Mouse (Mus musculus) gastrocnemius, adult 8-10 months (tissue): ENCODE measurements at regions not wholly inside any gene's neighbourhood (a gene's known extent, or its start where the extent isn't known, plus 50 kb on each side); places are given as distances from the start of the nearest gene placed in this dataset.
A peak's percentile ranks its signal among the peaks of the same experiment; 100 is the strongest.

Experiments
- DNase-seq, 2 experiments: peaks; one replicate each; pipeline ENCODE4 v3.0.0; 2022; ENCODE audit warnings: low spot score in 2 of 2

- peak in 1 of 2 experiments; percentile 9 for DNase-seq
Measured at GRCm38 (mm10) chr1:57269679-57270354, 107.6 kb upstream of the 1700066M21Rik start.

- no peak for DNase-seq
Measured at GRCm38 (mm10) chr1:57272593-57272992, 104.8 kb upstream of the 1700066M21Rik start.

- no peak for DNase-seq
Measured at GRCm38 (mm10) chr1:57281549-57281948, 95.9 kb upstream of the 1700066M21Rik start.

- no peak for DNase-seq
Measured at GRCm38 (mm10) chr1:57296186-57296585, 81.2 kb upstream of the 1700066M21Rik start.

GRCm38 (mm10) chr1:57298557-57298956 is 78.9 kb upstream of the 1700066M21Rik start:
- DNase-seq = no peak

- no peak for DNase-seq
Measured at GRCm38 (mm10) chr1:57301260-57301979, 76.0 kb upstream of the 1700066M21Rik start.

- DNase-seq = no peak
Measured at GRCm38 (mm10) chr1:57301980-57302331, 75.5 kb upstream of the 1700066M21Rik start.

GRCm38 (mm10) chr1:57304757-57305156 is 72.7 kb upstream of the 1700066M21Rik start:
- no peak for DNase-seq

- DNase-seq = no peak
Measured at GRCm38 (mm10) chr1:57322535-57322934, 54.9 kb upstream of the 1700066M21Rik start.

- no peak for DNase-seq
Measured at GRCm38 (mm10) chr1:57323118-57323517, 54.3 kb upstream of the 1700066M21Rik start.

GRCm38 (mm10) chr1:57325585-57326165 is 51.7 kb upstream of the 1700066M21Rik start:
- DNase-seq = no peak
